Mouse (Mus musculus) liver, embryonic 16.5 days (tissue): ENCODE results near the gene Fam57b. TPM values are rescaled to one million over a fixed set of nuclear protein-coding genes. Genes with fewer than 3 reads are reported as not detected.

Source experiments
- ATAC-seq: fragments of 200-750 bp; cut with Nextera tagmentation; 2 replicates; pipeline ENCODE4 v1.8.0; 2017; ENCODE audit warnings: low read depth, mild to moderate bottlenecking, moderate number of reproducible peaks, moderate library complexity
- H3K27ac ChIP-seq: fragments of 300-500 bp; sonication (generic); 2 replicates; pipeline ENCODE4 v1.5.1; 2014; ENCODE audit warnings: mild to moderate bottlenecking, low read length
- H3K27me3 ChIP-seq: fragments of 300-500 bp; sonication (generic); 2 replicates; pipeline ENCODE4 v1.6.1; 2014; ENCODE audit warnings: low read depth, low read length, mixed read lengths; ENCODE audit not compliant: control insufficient read depth, insufficient read depth
- H3K36me3 ChIP-seq: fragments of 300-500 bp; sonication (generic); 2 replicates; pipeline ENCODE4 v1.6.1; 2014; ENCODE audit warnings: mild to moderate bottlenecking; ENCODE audit not compliant: control insufficient read depth, insufficient read depth
- H3K4me1 ChIP-seq: fragments of 300-500 bp; sonication (generic); 2 replicates; pipeline ENCODE4 v1.6.1; 2014; ENCODE audit warnings: low read depth, low read length, mixed read lengths; ENCODE audit not compliant: control insufficient read depth
- H3K4me2 ChIP-seq: fragments of 300-500 bp; sonication (generic); 2 replicates; pipeline ENCODE4 v1.6.1; 2014; ENCODE audit warnings: low read depth, low read length, mixed read lengths
- H3K4me3 ChIP-seq: fragments of 300-500 bp; sonication (generic); 2 replicates; pipeline ENCODE4 v1.5.1; 2014; ENCODE audit warnings: low read depth, mild to moderate bottlenecking, low read length
- H3K9ac ChIP-seq: fragments of 300-500 bp; sonication (generic); 2 replicates; pipeline ENCODE4 v1.6.1; 2014; ENCODE audit warnings: low read depth, low read length
- H3K9me3 ChIP-seq: fragments of 300-500 bp; sonication (generic); replicated peaks from 2 replicates; pipeline ENCODE4 v1.6.1; 2016; ENCODE audit warnings: low read length; ENCODE audit not compliant: control insufficient read depth
- WGBS: fragments of 180-500 bp; shearing (Covaris S2); extraction: QIAGEN DNeasy Blood & Tissue Kit; methylation state at CpG from one replicate; pipeline ENCODE4 v1.1.7; 2014; ENCODE audit not compliant: insufficient replicate concordance; 5-methylcytosine and 5-hydroxymethylcytosine counted together
- polyA plus RNA-seq: library from polyadenylated mRNA; unstranded; fragments of >200 nt; fragmentation: Nextera tagmentation; extraction: Ambion mirVana; gene quantifications from 2 replicates; pipeline ENCODE4 v1.2.1, GENCODE M21; 2015

Gene Fam57b
- not detected in 2 replicates for polyA plus RNA-seq

DNA sequence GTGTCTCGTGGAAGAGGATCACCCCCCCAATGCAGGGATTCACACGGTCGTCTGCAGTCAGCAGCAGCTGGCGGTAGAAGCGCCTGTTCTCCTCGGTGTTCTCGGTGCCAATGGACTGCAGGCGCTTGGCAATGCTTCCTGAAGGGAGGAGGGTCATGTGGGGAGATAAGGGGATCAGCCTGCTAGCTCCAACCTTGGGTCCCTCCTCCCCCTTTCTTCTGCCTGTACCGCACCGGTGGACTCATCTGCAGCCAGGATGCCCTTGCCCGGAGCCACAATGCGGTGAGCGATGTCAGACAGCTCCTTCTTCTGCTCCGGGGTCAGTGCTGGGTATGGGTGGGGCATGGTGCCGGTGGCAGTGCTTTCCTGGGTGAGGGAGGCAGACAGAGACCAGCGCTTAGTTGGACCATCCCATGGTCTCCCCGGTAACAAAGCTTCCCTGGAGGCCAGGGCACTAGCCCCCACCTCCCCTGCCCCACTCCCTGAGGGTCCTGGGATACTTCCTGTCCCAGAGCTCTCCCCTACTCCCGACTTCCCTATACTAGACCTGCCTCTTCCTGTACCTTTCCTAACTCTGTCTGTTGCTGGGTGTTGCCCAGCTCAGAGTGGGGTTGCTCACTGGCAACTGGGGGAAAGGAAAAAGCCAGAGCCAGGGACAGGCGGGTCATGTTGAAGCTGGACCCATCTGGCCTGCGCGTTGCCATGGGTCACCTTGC is at the start of gene Fam57b:
Fam57b (plus strand) TSS at position 258 of the 716 bp plus-strand sequence.
- Histone ChIP-seq H3K9ac (peak within 1 kb of the TSS; percentile 79), H3K27me3 (no peaks in the 10 kb centered on the region), H3K4me1 (peaks cover 45% of the 10 kb centered on the region), H3K27ac (peak within 1 kb of the TSS; percentile 88), H3K36me3 (peaks cover 6% of the 10 kb centered on the region), H3K4me3 (peak within 1 kb of the TSS; percentile 81), H3K4me2 (peak within 1 kb of the TSS; percentile 97), H3K9me3 (no peaks in the 10 kb centered on the region)
- 10% methylated on average over 21 of the region's 21 CpGs for WGBS
- no peak for ATAC-seq

DNA sequence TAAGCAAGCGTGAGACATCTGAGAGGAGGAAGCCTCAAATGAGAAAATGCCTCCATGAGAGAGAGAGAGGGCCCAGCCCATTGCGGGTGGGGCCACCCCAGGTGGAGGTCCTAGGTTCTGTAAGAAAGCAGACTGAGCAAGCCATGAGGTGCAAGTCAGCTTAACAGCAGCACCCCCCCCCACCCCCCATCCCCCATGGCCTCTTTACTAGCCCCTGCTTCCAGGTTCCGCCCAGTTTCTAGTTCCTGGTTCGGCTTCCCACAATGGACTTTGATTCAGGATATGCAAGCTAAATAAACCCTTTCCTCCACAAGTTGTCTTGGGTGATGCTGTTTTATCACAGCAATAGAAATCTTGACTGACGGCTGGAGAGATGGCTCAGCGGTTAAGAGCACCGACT is 48.6 kb upstream of the Fam57b start:
- no peaks in the 10 kb centered on the region for H3K9me3 ChIP-seq
- H3K4me1 ChIP-seq: peaks cover 8% of the 10 kb centered on the region
- no peak overlapping the region for H3K27ac ChIP-seq
- no peak overlapping the region for H3K9ac ChIP-seq
- no peak overlapping the region for H3K4me2 ChIP-seq
- no peaks in the 10 kb centered on the region for H3K27me3 ChIP-seq
- WGBS: 63% methylated on average over 7 of the region's 7 CpGs
- ATAC-seq: no peak
- no peak overlapping the region for H3K4me3 ChIP-seq
- no peaks in the 10 kb centered on the region for H3K36me3 ChIP-seq

DNA sequence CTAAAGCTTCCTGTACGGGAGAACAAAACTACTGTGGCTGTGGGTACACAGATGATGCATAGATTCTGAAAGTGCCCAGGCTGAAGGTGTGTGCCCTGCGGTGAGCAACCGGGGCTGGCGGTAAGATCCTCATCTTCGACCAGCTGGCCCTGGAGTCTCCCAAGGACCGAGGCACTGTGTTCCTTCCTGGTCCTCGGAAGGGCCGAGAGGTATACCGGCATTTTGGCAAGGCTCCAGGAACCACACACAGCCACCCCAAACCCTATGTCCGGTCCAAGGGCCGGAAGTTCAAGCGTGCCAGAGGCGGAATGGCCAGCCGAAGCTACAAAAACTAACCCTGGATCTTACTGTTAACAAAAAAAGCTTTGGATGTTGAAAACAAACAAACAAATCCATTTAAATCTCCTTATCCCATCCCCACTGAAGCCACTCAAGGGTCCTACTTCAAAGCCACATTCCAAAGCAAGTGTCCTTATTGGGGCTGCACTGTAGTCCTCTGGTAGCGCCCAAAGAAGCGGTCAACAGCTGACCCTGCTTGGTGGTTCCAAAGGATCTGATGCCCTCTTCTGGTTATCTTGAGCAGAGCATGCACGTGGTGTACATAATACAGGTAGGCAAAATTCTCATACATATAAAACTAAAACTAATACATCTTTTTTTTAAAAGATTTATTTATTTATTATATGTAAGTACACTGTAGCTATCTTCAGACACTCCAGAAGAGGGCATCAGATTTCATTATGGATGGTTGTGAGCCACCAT is 47.7 kb upstream of the Fam57b start:
- H3K9ac ChIP-seq: no peak overlapping the region
- H3K4me1 ChIP-seq: peaks cover 8% of the 10 kb centered on the region
- H3K27me3 ChIP-seq: no peaks in the 10 kb centered on the region
- 83% methylated on average over 17 of the region's 17 CpGs for WGBS
- no peaks in the 10 kb centered on the region for H3K9me3 ChIP-seq
- ATAC-seq: no peak
- H3K4me3 ChIP-seq: no peak overlapping the region
- no peak overlapping the region for H3K4me2 ChIP-seq
- H3K36me3 ChIP-seq: no peaks in the 10 kb centered on the region
- no peak overlapping the region for H3K27ac ChIP-seq

DNA sequence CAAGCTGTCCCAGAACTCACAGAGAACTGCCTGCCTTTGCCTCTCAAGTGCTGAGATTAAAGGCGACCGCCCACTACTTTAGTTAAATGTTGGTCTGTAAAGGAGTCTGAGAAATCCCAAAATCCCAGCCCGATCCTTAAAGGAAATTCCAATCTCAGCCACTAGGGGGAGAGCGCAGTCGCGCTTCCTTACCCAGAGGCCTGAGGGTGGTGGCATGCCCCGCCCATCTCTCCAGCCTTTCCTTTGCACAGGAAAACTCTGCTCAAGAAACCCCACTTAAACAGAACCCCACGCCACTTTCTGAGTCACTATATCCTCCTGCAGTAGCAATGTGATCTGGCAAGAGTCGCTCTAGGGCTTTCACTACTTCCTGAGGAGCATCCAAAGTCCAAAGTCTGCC is 42.6 kb upstream of the Fam57b start:
- H3K27ac ChIP-seq: no peak overlapping the region
- WGBS: 3% methylated on average over 9 of the region's 9 CpGs
- no peak overlapping the region for H3K4me3 ChIP-seq
- H3K4me2 ChIP-seq: peak overlapping the region; percentile 22; the same call in 1 of the 2 replicates
- H3K9me3 ChIP-seq: no peaks in the 10 kb centered on the region
- peaks cover 9% of the 10 kb centered on the region for H3K4me1 ChIP-seq
- H3K9ac ChIP-seq: no peak overlapping the region
- ATAC-seq: peak; percentile 37; the same call in 1 of the 2 replicates
- H3K27me3 ChIP-seq: no peaks in the 10 kb centered on the region
- no peaks in the 10 kb centered on the region for H3K36me3 ChIP-seq

DNA sequence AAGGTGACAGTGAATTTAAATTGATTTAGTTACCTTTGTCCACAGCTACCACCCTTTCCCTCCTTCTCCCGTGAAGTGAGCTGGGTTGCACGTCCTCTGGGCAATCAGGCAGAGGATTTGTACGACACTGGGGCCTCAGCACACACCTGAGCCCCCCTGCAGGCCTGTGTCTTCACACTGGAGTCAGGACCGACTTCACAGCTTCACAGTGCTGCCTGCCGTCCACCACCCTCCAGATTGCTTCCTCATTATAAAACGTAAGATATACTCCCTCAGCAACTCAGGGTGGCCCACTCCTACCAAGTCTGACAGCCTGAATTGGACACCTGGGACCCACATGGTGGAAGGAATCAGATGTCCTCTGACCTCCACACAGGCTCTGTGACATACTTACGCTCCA is 38.9 kb upstream of the Fam57b start:
- no peak overlapping the region for H3K27ac ChIP-seq

DNA sequence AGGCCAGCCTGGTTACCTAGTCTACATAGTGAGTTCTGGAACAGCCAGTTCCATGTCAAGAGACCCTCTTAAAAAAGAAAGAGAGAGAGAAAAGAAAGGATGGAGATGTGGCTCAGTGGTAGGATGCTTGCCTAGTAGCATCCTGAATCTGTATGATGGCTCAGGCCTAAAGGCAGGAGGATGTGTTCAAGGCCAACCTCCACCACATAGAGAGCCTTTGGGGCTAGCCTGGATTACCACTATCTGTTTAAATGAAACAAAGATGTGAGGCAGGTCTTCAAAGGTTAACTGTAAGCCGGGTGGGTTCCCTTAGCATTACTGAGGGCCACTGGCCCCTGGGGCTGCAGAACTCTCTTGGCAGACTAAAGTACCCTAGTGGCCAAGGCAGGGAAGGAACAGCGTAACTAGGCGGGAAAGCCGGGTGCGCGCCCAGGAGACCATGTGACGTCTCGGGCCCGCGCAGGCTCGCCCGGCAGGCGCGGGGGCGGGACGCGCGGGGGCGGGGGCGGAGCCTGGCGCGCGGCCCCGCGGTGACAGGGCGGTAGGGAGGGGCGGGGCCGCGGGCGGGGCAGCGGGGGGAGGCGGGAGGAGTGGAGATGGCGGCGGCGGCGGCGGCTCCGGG is 38.3 kb upstream of the Fam57b start, which contains the start of gene Mapk3:
Mapk3 (plus strand) TSS at position 552 of the 622 bp plus-strand sequence.
- Histone ChIP-seq H3K27ac (peak within 1 kb of the TSS; percentile 87), H3K9me3 (no peaks in the 10 kb centered on the region), H3K4me2 (peak within 1 kb of the TSS; percentile 87), H3K9ac (peak within 1 kb of the TSS; percentile 88), H3K4me1 (peaks cover 38% of the 10 kb centered on the region), H3K36me3 (0 out of 2 replicates have a peak, but pooled peaks cover under 1% of the 10 kb centered on the region), H3K4me3 (peak within 1 kb of the TSS; percentile 80), H3K27me3 (no peaks in the 10 kb centered on the region)
- WGBS: 1% methylated on average over 25 of the region's 38 CpGs
- ATAC-seq: peak; percentile 89

More for the DNA sequence above, 38.9 kb upstream of the Fam57b start:
- no peak overlapping the region for H3K9ac ChIP-seq
- no peaks in the 10 kb centered on the region for H3K9me3 ChIP-seq
- ATAC-seq: no peak
- no peaks in the 10 kb centered on the region for H3K27me3 ChIP-seq
- no peaks in the 10 kb centered on the region for H3K36me3 ChIP-seq
- 71% methylated on average over 7 of the region's 7 CpGs for WGBS
- H3K4me2 ChIP-seq: no peak overlapping the region
- H3K4me3 ChIP-seq: no peak overlapping the region
- H3K4me1 ChIP-seq: peaks cover 38% of the 10 kb centered on the region

DNA sequence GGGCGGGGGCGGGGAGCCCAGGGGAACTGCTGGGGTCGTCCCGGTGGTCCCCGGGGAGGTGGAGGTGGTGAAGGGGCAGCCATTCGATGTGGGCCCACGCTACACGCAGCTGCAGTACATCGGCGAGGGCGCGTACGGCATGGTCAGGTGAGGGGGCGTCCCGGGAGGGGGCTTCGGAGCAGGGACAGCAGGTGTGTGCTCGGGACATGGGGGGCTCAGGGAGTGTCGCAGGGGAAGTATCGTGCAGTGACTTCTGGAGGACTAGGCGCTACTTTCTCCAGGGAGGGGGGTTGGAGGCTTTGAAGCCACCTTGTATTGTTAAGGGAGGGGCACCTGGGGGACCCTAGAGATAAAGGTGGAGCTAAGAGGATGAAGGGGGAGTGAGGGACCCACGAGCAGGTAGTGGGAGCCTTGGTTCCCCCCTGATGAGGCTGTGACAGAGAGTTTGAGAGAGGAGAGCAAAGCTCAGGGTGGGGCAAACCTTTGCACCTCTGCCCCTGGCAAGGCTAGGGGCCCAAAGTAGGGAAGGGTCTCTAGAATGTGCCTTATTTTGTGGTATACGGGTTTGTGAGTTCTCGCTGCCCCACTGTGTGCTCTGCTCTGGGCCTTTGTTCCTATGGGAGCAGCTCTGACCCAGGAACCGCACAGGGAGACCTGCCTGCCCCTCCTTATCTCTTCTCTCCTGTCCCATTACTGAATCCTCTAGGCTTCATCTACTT is 37.6 kb upstream of the Fam57b start:
- H3K4me2 ChIP-seq: peak overlapping the region; percentile 87
- ATAC-seq: peak; percentile 14; the same call in 1 of the 2 replicates
- no peaks in the 10 kb centered on the region for H3K9me3 ChIP-seq
- no peaks in the 10 kb centered on the region for H3K27me3 ChIP-seq
- peak overlapping the region; percentile 88 for H3K9ac ChIP-seq
- WGBS: under 1% methylated on average over 23 of the region's 24 CpGs
- 0 out of 2 replicates have a peak, but pooled peaks cover 4% of the 10 kb centered on the region for H3K36me3 ChIP-seq
- H3K4me1 ChIP-seq: peaks cover 38% of the 10 kb centered on the region
- H3K4me3 ChIP-seq: peak overlapping the region; percentile 80
- peak overlapping the region; percentile 87 for H3K27ac ChIP-seq

DNA sequence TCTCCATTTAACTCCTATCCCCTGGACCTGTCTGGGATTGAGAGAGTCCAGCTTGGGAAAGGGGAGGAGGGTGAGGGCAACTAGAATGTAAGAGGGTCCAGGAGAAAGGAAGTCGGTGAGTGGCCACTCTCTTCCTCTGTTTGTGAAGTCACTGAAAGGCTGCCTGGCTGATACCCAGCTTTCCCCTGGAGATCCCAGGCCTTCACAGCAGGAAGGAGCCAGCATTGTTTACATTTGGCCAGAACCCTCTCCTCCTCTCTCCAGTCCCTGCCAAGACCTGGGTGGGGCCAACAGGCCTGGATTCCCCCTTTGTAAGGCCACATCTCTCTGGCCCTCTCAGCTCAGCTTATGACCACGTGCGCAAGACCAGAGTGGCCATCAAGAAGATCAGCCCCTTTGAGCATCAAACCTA is 37.1 kb upstream of the Fam57b start:
- WGBS: 48% methylated on average over 3 of the region's 3 CpGs
- ATAC-seq: 0 out of 2 replicates have a peak, but pooled peaks have one; percentile 1
- peaks cover 38% of the 10 kb centered on the region for H3K4me1 ChIP-seq
- H3K4me2 ChIP-seq: peak overlapping the region; percentile 87
- H3K36me3 ChIP-seq: 0 out of 2 replicates have a peak, but pooled peaks cover 4% of the 10 kb centered on the region
- peak overlapping the region; percentile 80 for H3K4me3 ChIP-seq
- H3K27ac ChIP-seq: peak overlapping the region; percentile 87
- H3K9ac ChIP-seq: peak overlapping the region; percentile 88
- H3K9me3 ChIP-seq: no peaks in the 10 kb centered on the region
- H3K27me3 ChIP-seq: no peaks in the 10 kb centered on the region
